ENCODE assay signal across 22 mouse cellular contexts in the genomic region with DNA sequence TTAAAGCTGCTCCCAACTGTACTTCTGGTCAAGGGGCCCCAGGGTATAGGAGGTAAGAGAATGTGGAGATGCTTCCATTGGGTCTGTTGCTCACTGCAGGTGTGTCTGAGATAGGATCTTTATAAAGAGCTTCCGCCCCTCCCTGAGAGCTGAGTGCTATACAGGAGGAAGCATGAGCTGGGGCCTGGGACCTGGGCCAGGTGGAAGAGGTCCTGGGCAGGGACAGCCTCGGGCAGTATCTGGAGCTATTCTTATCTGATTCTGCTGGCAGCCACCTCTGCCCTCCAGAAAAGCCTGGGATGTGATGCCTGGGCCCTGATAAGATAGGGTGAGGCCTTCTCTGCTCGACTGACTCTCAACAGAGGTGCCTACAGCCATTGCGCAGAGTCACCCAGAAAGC.
A peak's percentile ranks its signal among the peaks of the same experiment; 100 is the strongest.
DNase-seq lines count a peak whose midpoint lies in the region; ATAC-seq and TF ChIP-seq lines count a peak whose summit lies in the region.
"Had no signal": no experiment of that assay in that cellular context is flagged by ENCODE, and none has a peak within 500 bp of the region (broad histone marks: within the 10 kb centered on the region; RNA-seq: fewer than 3 reads in every experiment).

No protein-coding gene starts in this region.

- H3K27ac ChIP-seq in small intestine, adult 2 months (ENCODE audit: insufficient read depth, low read depth, low read length): 0 out of 2 replicates have a peak overlapping the region, but pooled peaks have one; percentile 40
- no peak overlapping the region for H3K27ac ChIP-seq in midbrain, embryonic 13.5 days
- H3K27ac ChIP-seq in heart, adult 2 months: no peak overlapping the region
- H3K27ac ChIP-seq: forebrain, embryonic 12.5 days; heart, embryonic 10.5 days; limb, embryonic 15.5 days; midbrain, embryonic 10.5 days; neural tube, embryonic 13.5 days had no signal

- peaks cover 3% of the 10 kb centered on the region; the same call in 1 of the 2 replicates for H3K9me3 ChIP-seq in midbrain, embryonic 13.5 days

- peak; percentile 68 for DNase-seq in gastrocnemius, adult 18-20 months (ENCODE audit: low spot score)
- DNase-seq in gastrocnemius, postnatal 4 days (ENCODE audit: low spot score in 2 of 2): no peak
- DNase-seq in 416B (ENCODE audit: low read depth): peak; percentile 57
- peak; percentile 38 to 50 for DNase-seq in gastrocnemius, postnatal 36 days
- DNase-seq in right cerebral cortex, postnatal 25 days: no peak
- no peak for DNase-seq in heart, adult 2 months
- DNase-seq: adrenal gland, adult 2 months; cerebellum, adult 11 months; heart, postnatal 10 days; kidney, adult 8-10 months; layer of hippocampus, postnatal 36 days; lung, postnatal 14 days; right cerebral cortex, postnatal 4 days had no signal

- peaks cover 18% of the 10 kb centered on the region for H3K4me1 ChIP-seq in small intestine, adult 2 months (ENCODE audit: control insufficient read depth, insufficient read depth, insufficient read length, low read length)
- H3K4me1 ChIP-seq in midbrain, embryonic 13.5 days (replicated peaks): no peaks in the 10 kb centered on the region
- H3K4me1 ChIP-seq in heart, adult 2 months (ENCODE audit: control insufficient read depth, insufficient read depth, low read length): no peaks in the 10 kb centered on the region
- H3K4me1 ChIP-seq: forebrain, embryonic 12.5 days; limb, embryonic 15.5 days; midbrain, embryonic 10.5 days; neural tube, embryonic 13.5 days had no signal

- no peak overlapping the region for H3K9ac ChIP-seq in midbrain, embryonic 13.5 days (replicated peaks)
- no peak overlapping the region for H3K9ac ChIP-seq in heart, adult 2 months (ENCODE audit: low read depth, low read length)
- H3K9ac ChIP-seq: forebrain, embryonic 12.5 days; limb, embryonic 15.5 days; neural tube, embryonic 13.5 days had no signal

- intact Hi-C loops in gastrocnemius, postnatal 36 days (cut with DNase I): no loop called here
- intact Hi-C loops in heart, adult 2 months (cut with DNase I): no loop called here

- ATAC-seq in midbrain, embryonic 13.5 days: no peak
- ATAC-seq: hindbrain, embryonic 16.5 days had no signal

- H3K4me3 ChIP-seq in small intestine, adult 2 months (ENCODE audit: low read depth, low read length): no peak overlapping the region
- no peak overlapping the region for H3K4me3 ChIP-seq in midbrain, embryonic 13.5 days (replicated peaks)
- no peak overlapping the region for H3K4me3 ChIP-seq in heart, adult 2 months
- H3K4me3 ChIP-seq: forebrain, embryonic 12.5 days; heart, embryonic 10.5 days; limb, embryonic 15.5 days; midbrain, embryonic 10.5 days; neural tube, embryonic 13.5 days had no signal

- H3K79me2 ChIP-seq in heart, adult 2 months (replicated peaks; ENCODE audit: control insufficient read depth, insufficient read depth, low read length): no peaks in the 10 kb centered on the region

- H3K36me3 ChIP-seq in small intestine, adult 2 months (ENCODE audit: control insufficient read depth, insufficient read depth, low read length): no peaks in the 10 kb centered on the region
- H3K36me3 ChIP-seq in midbrain, embryonic 13.5 days: no peaks in the 10 kb centered on the region
- no peaks in the 10 kb centered on the region for H3K36me3 ChIP-seq in heart, adult 2 months (ENCODE audit: control insufficient read depth, insufficient read depth, low read length)
- H3K36me3 ChIP-seq: forebrain, embryonic 12.5 days; heart, embryonic 10.5 days; limb, embryonic 15.5 days; midbrain, embryonic 10.5 days; neural tube, embryonic 13.5 days had no signal

- no peaks in the 10 kb centered on the region for H3K27me3 ChIP-seq in small intestine, adult 2 months (ENCODE audit: control insufficient read depth, insufficient read depth, low read length)
- H3K27me3 ChIP-seq in midbrain, embryonic 13.5 days: peaks cover 17% of the 10 kb centered on the region
- H3K27me3 ChIP-seq in heart, adult 2 months (ENCODE audit: control insufficient read depth, insufficient read depth, low read length): no peaks in the 10 kb centered on the region
- H3K27me3 ChIP-seq: CH12.LX; forebrain, embryonic 12.5 days; limb, embryonic 15.5 days had no signal

- no peak for TF ChIP-seq EP300 in heart, adult 2 months (IDR thresholded peaks at IDR 0.05; ENCODE audit: insufficient read depth, low read depth, low read length)

- no peak for TF ChIP-seq CTCF in small intestine, adult 2 months (IDR thresholded peaks at IDR 0.05; ENCODE audit: extremely low read depth, insufficient read length, insufficient replicate concordance, low read depth, low read length)
- TF ChIP-seq CTCF in heart, adult 2 months (IDR thresholded peaks at IDR 0.05): no peak

- TF ChIP-seq POLR2A in small intestine, adult 2 months (IDR thresholded peaks at IDR 0.05; ENCODE audit: low read depth, low read length): no peak; the same call in 1 of the 2 replicates
- no peak for TF ChIP-seq POLR2A in heart, adult 2 months (IDR thresholded peaks at IDR 0.05; ENCODE audit: insufficient read depth, low read depth, low read length)

- 18% methylated on average over 4 of the region's 4 CpGs for whole genome bisulfite sequencing in small intestine, adult 2 months
- 88% methylated on average over 4 of the region's 4 CpGs for WGBS in midbrain, embryonic 13.5 days
- 58% methylated on average over 4 of the region's 4 CpGs for WGBS in heart, adult 2 months

- no peak overlapping the region for H3K4me2 ChIP-seq in midbrain, embryonic 13.5 days (replicated peaks)
- H3K4me2 ChIP-seq: forebrain, embryonic 12.5 days; limb, embryonic 15.5 days; neural tube, embryonic 13.5 days had no signal

Comparison
In these comparisons a context has a peak if more than half of its experiments do, and no peak if none do; other contexts are left out.
1. DNase-seq: peak in gastrocnemius, adult 18-20 months (single experiment), 416B (single experiment) and gastrocnemius, postnatal 36 days (2 of 2); none in gastrocnemius, postnatal 4 days (0 of 2), right cerebral cortex, postnatal 25 days (single experiment) and heart, adult 2 months (0 of 2).